Mouse (Mus musculus): ENCODE data around the gene Cers2. TPM values are rescaled to one million over a fixed set of nuclear protein-coding genes. Genes with fewer than 3 reads are reported as not detected.

Gene Cers2
- 208 and 209 TPM in 2 replicates for polyA plus RNA-seq (2015; fragmentation: Nextera tagmentation; extraction: Ambion mirVana)

DNA sequence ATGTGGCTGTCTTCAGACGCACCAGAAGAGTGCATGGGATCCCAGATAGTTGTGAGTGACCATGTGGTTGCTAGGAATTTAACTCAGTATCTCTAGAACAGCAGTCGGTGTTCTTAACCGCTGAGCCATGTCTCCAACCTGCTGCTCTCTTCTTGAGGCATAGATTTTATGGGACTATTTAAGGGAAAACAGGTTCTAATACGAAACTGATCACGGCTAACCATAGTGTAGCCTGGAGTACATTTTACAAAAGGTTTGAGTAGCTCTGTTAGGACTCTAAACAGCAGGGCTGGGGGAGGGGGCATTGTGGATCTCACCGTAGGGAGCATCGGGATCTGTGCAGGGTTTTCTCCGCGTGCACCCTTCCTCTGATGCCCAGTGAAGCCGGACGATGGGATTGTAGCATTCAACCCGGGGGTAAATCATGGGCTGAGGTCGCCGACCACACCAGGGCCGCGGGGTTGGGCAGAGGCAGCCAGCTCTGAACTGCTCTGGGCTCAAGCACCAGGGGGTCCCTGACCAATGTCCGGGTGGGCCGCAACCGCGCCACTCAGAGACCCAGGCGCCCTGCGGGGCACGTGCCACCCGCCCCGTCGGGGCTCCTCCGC, at the start of gene Cers2:
Gene Cers2, plus strand, starts transcription at position 306 of the 608 bp plus-strand sequence.
- Histone ChIP-seq H3K27me3 (ENCODE audit: insufficient read depth, low read length) (no peaks in the 10 kb centered on the region), H3K4me2 (replicated peaks; ENCODE audit: low read depth, low read length) (peak within 1 kb of the TSS; percentile 72), H3K9ac (replicated peaks; ENCODE audit: low read length) (peak within 1 kb of the TSS; percentile 93), H3K36me3 (ENCODE audit: insufficient read depth, low read length) (no peaks in the 10 kb centered on the region), H3K27ac (ENCODE audit: low read length) (peak within 1 kb of the TSS; percentile 95), H3K4me1 (ENCODE audit: insufficient read depth, low read length) (peaks cover 44% of the 10 kb centered on the region), H3K4me3 (ENCODE audit: low read length) (peak within 1 kb of the TSS; percentile 89), H3K9me3 (ENCODE audit: low read length) (no peaks in the 10 kb centered on the region)
- ATAC-seq (ENCODE audit: low FRiP score, low TSS enrichment): peak; percentile 37; the same call in 1 of the 2 replicates
- WGBS: 3% methylated on average over 24 of the region's 27 CpGs

DNA sequence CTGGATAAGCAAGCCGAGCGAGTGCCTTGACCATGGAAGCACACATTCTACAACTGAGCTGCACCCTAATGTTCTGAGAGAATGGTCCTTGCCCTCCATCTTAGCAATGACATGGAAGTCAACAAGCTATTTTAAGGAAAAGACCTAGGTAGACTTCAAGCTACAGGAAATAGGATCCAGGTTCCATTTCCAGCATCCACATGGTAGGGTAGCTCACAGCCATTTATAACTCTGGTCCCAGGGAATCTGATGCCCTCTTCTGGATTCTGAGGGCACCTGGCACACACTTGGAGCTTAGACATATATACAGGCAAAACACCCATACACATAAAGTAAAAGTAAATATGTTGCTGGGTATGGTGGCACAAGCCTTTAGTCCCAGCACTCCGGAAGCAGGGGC, 48.5 kb upstream of the Cers2 start:
- ATAC-seq (ENCODE audit: low FRiP score, low TSS enrichment): no peak
- Histone ChIP-seq H3K4me3 (ENCODE audit: low read length) (no peak overlapping the region), H3K9ac (replicated peaks; ENCODE audit: low read length) (no peak overlapping the region), H3K4me2 (replicated peaks; ENCODE audit: low read depth, low read length) (no peak overlapping the region), H3K27me3 (ENCODE audit: insufficient read depth, low read length) (no peaks in the 10 kb centered on the region), H3K9me3 (ENCODE audit: low read length) (no peaks in the 10 kb centered on the region), H3K4me1 (ENCODE audit: insufficient read depth, low read length) (peaks cover 3% of the 10 kb centered on the region; the same call in 1 of the 2 replicates), H3K27ac (ENCODE audit: low read length) (no peak overlapping the region), H3K36me3 (ENCODE audit: insufficient read depth, low read length) (peaks cover 23% of the 10 kb centered on the region)
- 89% methylated on average over 3 of the region's 3 CpGs for WGBS

- ATAC-seq (ENCODE audit: low FRiP score, low TSS enrichment): no peak
- no peak overlapping the region for H3K27ac ChIP-seq (ENCODE audit: low read length)
- peaks cover 12% of the 10 kb centered on the region for H3K36me3 ChIP-seq (ENCODE audit: insufficient read depth, low read length)
Measured at GRCm38 (mm10) chr3:95267855-95268254, 46.7 kb upstream of the Cers2 start.

GRCm38 (mm10) chr3:95269789-95270188, 44.8 kb upstream of the Cers2 start:
- no peak overlapping the region for H3K4me2 ChIP-seq (replicated peaks; ENCODE audit: low read depth, low read length)
- ATAC-seq (ENCODE audit: low FRiP score, low TSS enrichment): no peak
- no peak overlapping the region for H3K4me3 ChIP-seq (ENCODE audit: low read length)
- no peak overlapping the region for H3K9ac ChIP-seq (replicated peaks; ENCODE audit: low read length)
- 76% methylated on average over 5 of the region's 5 CpGs for WGBS
- no peak overlapping the region; the same call in 1 of the 2 replicates for H3K27ac ChIP-seq (ENCODE audit: low read length)
- peaks cover 3% of the 10 kb centered on the region; the same call in 1 of the 2 replicates for H3K4me1 ChIP-seq (ENCODE audit: insufficient read depth, low read length)
- H3K27me3 ChIP-seq (ENCODE audit: insufficient read depth, low read length): no peaks in the 10 kb centered on the region
- H3K9me3 ChIP-seq (ENCODE audit: low read length): no peaks in the 10 kb centered on the region
- H3K36me3 ChIP-seq (ENCODE audit: insufficient read depth, low read length): peaks cover 12% of the 10 kb centered on the region

More at GRCm38 (mm10) chr3:95267855-95268254, 46.7 kb upstream of the Cers2 start:
- no peaks in the 10 kb centered on the region for H3K9me3 ChIP-seq (ENCODE audit: low read length)
- peaks cover 3% of the 10 kb centered on the region; the same call in 1 of the 2 replicates for H3K4me1 ChIP-seq (ENCODE audit: insufficient read depth, low read length)
- no peak overlapping the region for H3K4me3 ChIP-seq (ENCODE audit: low read length)
- no peak overlapping the region for H3K9ac ChIP-seq (replicated peaks; ENCODE audit: low read length)
- no peaks in the 10 kb centered on the region for H3K27me3 ChIP-seq (ENCODE audit: insufficient read depth, low read length)
- no peak overlapping the region for H3K4me2 ChIP-seq (replicated peaks; ENCODE audit: low read depth, low read length)

DNA sequence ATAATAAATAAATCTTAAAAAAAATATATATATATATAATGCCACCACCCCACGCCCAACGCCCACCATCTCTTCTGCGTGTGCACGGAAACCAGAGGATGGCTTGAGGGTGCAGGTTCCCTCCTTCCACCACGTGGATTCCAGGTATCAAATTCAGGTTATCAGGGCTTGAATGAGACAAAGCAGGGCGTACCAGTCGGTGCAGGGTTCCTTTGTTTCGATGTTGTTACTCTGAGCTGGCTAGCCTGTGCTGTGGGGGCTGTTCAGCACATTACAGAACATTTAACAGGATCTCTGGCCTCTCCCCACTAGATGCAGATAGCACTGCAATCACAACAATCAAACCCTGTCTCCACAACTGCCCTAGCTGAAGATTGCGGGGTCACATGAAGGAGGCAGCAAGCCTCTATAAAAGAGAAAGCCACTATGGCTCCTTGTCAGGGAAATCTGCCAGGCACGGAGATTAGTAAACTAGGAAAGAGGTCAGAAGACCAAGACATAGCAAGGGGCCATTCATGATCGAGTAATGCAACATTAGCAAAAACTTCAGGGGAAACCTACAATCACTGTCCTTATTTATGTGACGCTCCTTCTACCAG, 43.7 kb upstream of the Cers2 start:
- no peak overlapping the region for H3K27ac ChIP-seq (ENCODE audit: low read length)
- H3K4me3 ChIP-seq (ENCODE audit: low read length): no peak overlapping the region
- ATAC-seq (ENCODE audit: low FRiP score, low TSS enrichment): no peak
- WGBS: 81% methylated on average over 12 of the region's 12 CpGs
- H3K4me1 ChIP-seq (ENCODE audit: insufficient read depth, low read length): peaks cover 3% of the 10 kb centered on the region; the same call in 1 of the 2 replicates
- H3K9ac ChIP-seq (replicated peaks; ENCODE audit: low read length): no peak overlapping the region
- no peak overlapping the region for H3K4me2 ChIP-seq (replicated peaks; ENCODE audit: low read depth, low read length)
- peaks cover 12% of the 10 kb centered on the region for H3K36me3 ChIP-seq (ENCODE audit: insufficient read depth, low read length)
- no peaks in the 10 kb centered on the region for H3K27me3 ChIP-seq (ENCODE audit: insufficient read depth, low read length)
- H3K9me3 ChIP-seq (ENCODE audit: low read length): no peaks in the 10 kb centered on the region

GRCm38 (mm10) chr3:95273471-95273870, 41.1 kb upstream of the Cers2 start:
- H3K27me3 ChIP-seq (ENCODE audit: insufficient read depth, low read length): no peaks in the 10 kb centered on the region
- no peak overlapping the region for H3K4me3 ChIP-seq (ENCODE audit: low read length)
- H3K4me1 ChIP-seq (ENCODE audit: insufficient read depth, low read length): peaks cover 14% of the 10 kb centered on the region
- H3K4me2 ChIP-seq (replicated peaks; ENCODE audit: low read depth, low read length): no peak overlapping the region
- H3K9ac ChIP-seq (replicated peaks; ENCODE audit: low read length): no peak overlapping the region
- ATAC-seq (ENCODE audit: low FRiP score, low TSS enrichment): no peak
- WGBS: 94% methylated on average over 5 of the region's 5 CpGs
- H3K36me3 ChIP-seq (ENCODE audit: insufficient read depth, low read length): no peaks in the 10 kb centered on the region
- no peak overlapping the region for H3K27ac ChIP-seq (ENCODE audit: low read length)
- H3K9me3 ChIP-seq (ENCODE audit: low read length): no peaks in the 10 kb centered on the region

DNA sequence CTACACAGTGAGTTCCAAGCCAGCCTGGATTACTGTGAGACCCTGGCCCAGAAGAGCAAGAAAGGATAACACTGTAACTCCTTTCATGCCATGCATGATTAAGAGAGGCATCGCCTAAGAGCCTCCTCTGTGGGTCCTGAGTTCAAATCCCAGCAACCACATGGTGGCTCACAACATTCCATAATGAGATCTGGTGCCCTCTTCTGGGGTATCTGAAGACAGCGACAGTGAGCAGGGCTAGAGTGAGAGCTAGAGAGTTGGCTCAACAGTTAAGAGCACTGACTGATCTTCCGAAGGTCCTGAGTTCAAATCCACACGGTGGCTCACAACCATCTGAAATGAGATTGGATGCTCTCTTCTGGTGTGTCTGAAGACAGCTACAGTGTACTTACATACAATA, 40.1 kb upstream of the Cers2 start:
- no peak overlapping the region for H3K27ac ChIP-seq (ENCODE audit: low read length)
- no peaks in the 10 kb centered on the region for H3K9me3 ChIP-seq (ENCODE audit: low read length)
- WGBS: 99% methylated on average over 4 of the region's 4 CpGs
- H3K4me1 ChIP-seq (ENCODE audit: insufficient read depth, low read length): peaks cover 14% of the 10 kb centered on the region
- H3K27me3 ChIP-seq (ENCODE audit: insufficient read depth, low read length): no peaks in the 10 kb centered on the region
- ATAC-seq (ENCODE audit: low FRiP score, low TSS enrichment): no peak
- H3K9ac ChIP-seq (replicated peaks; ENCODE audit: low read length): no peak overlapping the region
- H3K4me3 ChIP-seq (ENCODE audit: low read length): no peak overlapping the region
- no peak overlapping the region for H3K4me2 ChIP-seq (replicated peaks; ENCODE audit: low read depth, low read length)
- H3K36me3 ChIP-seq (ENCODE audit: insufficient read depth, low read length): no peaks in the 10 kb centered on the region

GRCm38 (mm10) chr3:95275161-95275560, 39.4 kb upstream of the Cers2 start:
- Histone ChIP-seq H3K4me1 (ENCODE audit: insufficient read depth, low read length) (peaks cover 10% of the 10 kb centered on the region), H3K4me2 (replicated peaks; ENCODE audit: low read depth, low read length) (no peak overlapping the region), H3K9ac (replicated peaks; ENCODE audit: low read length) (no peak overlapping the region), H3K36me3 (ENCODE audit: insufficient read depth, low read length) (no peaks in the 10 kb centered on the region), H3K27me3 (ENCODE audit: insufficient read depth, low read length) (no peaks in the 10 kb centered on the region), H3K9me3 (ENCODE audit: low read length) (no peaks in the 10 kb centered on the region), H3K4me3 (ENCODE audit: low read length) (no peak overlapping the region), H3K27ac (ENCODE audit: low read length) (no peak overlapping the region)
- 54% methylated on average over 6 of the region's 6 CpGs for WGBS
- no peak for ATAC-seq (ENCODE audit: low FRiP score, low TSS enrichment)

- Histone ChIP-seq H3K27me3 (ENCODE audit: insufficient read depth, low read length) (no peaks in the 10 kb centered on the region), H3K4me3 (ENCODE audit: low read length) (no peak overlapping the region), H3K27ac (ENCODE audit: low read length) (no peak overlapping the region), H3K36me3 (ENCODE audit: insufficient read depth, low read length) (no peaks in the 10 kb centered on the region), H3K9ac (replicated peaks; ENCODE audit: low read length) (no peak overlapping the region), H3K4me1 (ENCODE audit: insufficient read depth, low read length) (peaks cover 15% of the 10 kb centered on the region), H3K4me2 (replicated peaks; ENCODE audit: low read depth, low read length) (no peak overlapping the region), H3K9me3 (ENCODE audit: low read length) (no peaks in the 10 kb centered on the region)
- WGBS: 52% methylated on average over 5 of the region's 5 CpGs
- no peak for ATAC-seq (ENCODE audit: low FRiP score, low TSS enrichment)
Measured at GRCm38 (mm10) chr3:95276428-95276934, 38.1 kb upstream of the Cers2 start.

DNA sequence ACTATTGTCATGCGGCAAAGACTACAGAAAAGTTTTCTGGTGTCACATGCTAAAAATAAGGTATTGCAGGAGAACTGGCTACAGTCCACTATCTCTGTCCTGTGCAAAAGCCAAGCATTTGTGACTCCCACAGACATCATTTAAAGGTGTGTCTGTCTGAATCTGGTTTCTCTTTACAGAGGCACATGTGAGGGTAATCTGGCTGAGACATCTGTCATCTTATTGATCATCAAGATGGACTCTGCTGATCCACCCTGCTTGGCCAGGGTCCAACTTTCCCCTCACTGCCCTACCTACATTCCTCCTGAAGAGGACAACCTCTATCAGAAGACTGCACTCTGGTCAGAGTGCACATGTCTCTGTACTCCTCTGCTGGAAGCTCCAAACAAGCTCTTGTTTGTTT, 37.4 kb upstream of the Cers2 start:
- Histone ChIP-seq H3K4me1 (ENCODE audit: insufficient read depth, low read length) (peaks cover 15% of the 10 kb centered on the region), H3K4me2 (replicated peaks; ENCODE audit: low read depth, low read length) (no peak overlapping the region), H3K36me3 (ENCODE audit: insufficient read depth, low read length) (no peaks in the 10 kb centered on the region), H3K9me3 (ENCODE audit: low read length) (no peaks in the 10 kb centered on the region), H3K4me3 (ENCODE audit: low read length) (no peak overlapping the region), H3K9ac (replicated peaks; ENCODE audit: low read length) (no peak overlapping the region), H3K27me3 (ENCODE audit: insufficient read depth, low read length) (no peaks in the 10 kb centered on the region), H3K27ac (ENCODE audit: low read length) (peak overlapping the region; percentile 23; the same call in 1 of the 2 replicates)
- no peak for ATAC-seq (ENCODE audit: low FRiP score, low TSS enrichment)
- 71% methylated on average over 1 of the region's 1 CpGs for WGBS
